Mouse (Mus musculus) liver, adult (tissue): ENCODE data around the gene Polr2j.

ENCODE experiments used
- GATA4 ChIP-seq: IDR thresholded peaks from 2 replicates; pipeline ENCODE4 v1.6.1; 2014; ENCODE audit warnings: mild to moderate bottlenecking, low read length; ENCODE audit not compliant: insufficient replicate concordance

Gene Polr2j

DNA sequence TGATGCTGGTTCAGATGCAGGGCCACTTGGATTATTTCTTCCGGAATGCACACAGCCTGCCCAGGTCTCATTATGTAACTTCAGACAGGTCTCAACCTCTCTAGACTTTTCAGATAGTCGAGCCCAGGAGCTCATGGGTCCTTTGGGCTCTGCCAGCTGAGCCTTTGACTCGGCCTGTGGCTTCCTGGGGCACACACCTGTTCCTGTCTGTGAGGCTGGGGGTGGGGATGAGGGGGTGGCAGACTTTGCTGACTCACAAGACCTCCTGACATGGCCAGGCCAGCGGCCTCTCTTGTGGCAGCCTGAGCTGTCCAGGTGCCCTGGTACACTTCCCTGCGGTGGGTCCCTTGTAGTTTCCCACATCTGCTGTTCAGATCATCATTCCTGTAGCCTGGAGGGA lies 24.5 kb upstream of the Polr2j start:
- TF ChIP-seq GATA4: no peak

DNA sequence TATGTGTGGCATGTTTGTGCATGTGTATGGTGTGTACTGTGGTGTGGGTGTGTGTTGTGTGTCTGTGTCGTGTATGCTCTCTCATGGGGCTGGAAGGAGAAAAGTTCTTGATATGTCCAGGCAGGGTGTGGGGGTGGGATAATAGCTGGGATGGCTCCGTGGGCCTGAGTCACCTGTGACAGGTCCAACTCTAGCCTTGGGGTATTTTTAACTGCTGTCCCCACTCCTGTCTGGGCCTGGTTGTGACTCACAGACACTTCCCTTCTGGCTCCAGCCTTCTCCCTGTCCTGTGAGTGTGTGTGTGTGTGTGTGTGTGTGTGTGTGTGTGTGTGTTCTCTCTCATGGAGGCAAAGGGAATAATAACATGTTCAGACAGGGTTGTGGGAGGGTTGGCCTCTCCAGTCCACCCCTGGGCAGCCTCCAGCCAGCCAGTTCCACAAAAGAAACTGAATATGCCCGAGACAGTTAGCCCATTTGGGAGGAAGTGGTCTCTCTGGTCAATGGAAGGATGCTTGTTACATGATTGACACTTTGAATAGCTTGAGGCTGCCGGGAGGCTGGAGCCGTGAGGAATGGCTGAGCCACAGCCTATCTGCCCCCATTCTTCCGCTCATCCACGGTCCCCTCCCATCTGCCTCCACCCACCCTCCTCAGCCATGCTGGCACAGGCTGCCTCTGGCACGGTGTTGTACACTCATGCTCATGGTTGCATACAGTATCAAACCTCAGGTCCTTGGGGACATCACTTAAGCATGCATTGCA lies 22.0 kb upstream of the Polr2j start:
- TF ChIP-seq GATA4: no peak

- TF ChIP-seq GATA4: no peak
Measured at GRCm38 (mm10) chr5:136095089-136095488, 21.3 kb upstream of the Polr2j start.

DNA sequence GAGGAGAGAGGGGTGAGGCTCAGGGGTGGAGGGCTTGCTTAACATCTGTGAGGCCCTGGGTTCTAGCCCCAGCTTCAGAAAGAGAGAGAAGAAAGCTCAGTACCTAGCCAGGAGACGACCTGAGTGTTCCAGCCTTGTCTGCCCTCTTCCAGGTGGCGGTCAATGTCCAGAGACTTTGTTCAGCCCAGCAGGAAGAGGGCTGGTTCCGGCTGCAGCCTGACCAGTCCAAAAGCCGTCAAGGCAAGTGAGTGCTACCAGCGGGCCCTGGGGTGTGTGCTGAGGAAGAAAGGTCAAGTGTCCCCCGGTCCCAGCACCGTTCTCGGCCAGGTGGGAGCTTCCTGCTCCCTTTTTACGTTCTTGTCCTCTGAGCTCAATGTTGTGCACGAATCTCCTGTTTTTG lies 17.9 kb upstream of the Polr2j start:
- no peak for TF ChIP-seq GATA4

GRCm38 (mm10) chr5:136102099-136102820 lies 14.2 kb upstream of the Polr2j start:
- no peak; the same call in 1 of the 2 replicates for TF ChIP-seq GATA4

GRCm38 (mm10) chr5:136104511-136104910 lies 11.9 kb upstream of the Polr2j start:
- no peak for TF ChIP-seq GATA4

DNA sequence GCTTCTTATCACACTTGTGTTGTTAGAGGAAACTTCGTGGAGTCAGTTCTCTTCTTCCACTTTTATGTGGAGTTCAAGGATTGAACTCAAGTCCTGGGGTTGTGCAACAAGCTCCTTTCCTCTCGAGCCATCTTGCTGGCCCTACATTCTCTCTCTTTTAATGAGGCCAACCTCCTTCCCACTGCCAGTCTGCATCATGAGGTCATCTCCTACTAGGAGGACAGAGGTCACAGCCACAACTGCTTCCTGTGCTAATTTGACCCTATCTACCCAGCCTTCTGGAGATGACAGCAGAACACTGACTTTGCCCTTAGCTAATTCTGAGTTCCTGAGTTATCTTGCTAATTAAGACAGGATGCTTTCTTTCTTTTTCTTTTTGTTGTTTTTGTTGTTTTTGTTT lies 7.9 kb upstream of the Polr2j start:
- no peak for TF ChIP-seq GATA4

- TF ChIP-seq GATA4: no peak
Measured at GRCm38 (mm10) chr5:136109042-136109441, 7.4 kb upstream of the Polr2j start.

- TF ChIP-seq GATA4: no peak
Measured at GRCm38 (mm10) chr5:136116784-136117112, 317 bp downstream of the Polr2j start.

- TF ChIP-seq GATA4: no peak
Measured at GRCm38 (mm10) chr5:136122165-136122564, 5.7 kb downstream of the Polr2j start.

GRCm38 (mm10) chr5:136135571-136136291 lies 19.3 kb downstream of the Polr2j start, which contains the start of the genes Lrwd1 and Alkbh4:
Gene Lrwd1, minus strand, starts transcription at chr5:136136074.
Gene Alkbh4, plus strand, starts transcription at chr5:136136146.
- peak; percentile 40; the same call in 1 of the 2 replicates for TF ChIP-seq GATA4

DNA sequence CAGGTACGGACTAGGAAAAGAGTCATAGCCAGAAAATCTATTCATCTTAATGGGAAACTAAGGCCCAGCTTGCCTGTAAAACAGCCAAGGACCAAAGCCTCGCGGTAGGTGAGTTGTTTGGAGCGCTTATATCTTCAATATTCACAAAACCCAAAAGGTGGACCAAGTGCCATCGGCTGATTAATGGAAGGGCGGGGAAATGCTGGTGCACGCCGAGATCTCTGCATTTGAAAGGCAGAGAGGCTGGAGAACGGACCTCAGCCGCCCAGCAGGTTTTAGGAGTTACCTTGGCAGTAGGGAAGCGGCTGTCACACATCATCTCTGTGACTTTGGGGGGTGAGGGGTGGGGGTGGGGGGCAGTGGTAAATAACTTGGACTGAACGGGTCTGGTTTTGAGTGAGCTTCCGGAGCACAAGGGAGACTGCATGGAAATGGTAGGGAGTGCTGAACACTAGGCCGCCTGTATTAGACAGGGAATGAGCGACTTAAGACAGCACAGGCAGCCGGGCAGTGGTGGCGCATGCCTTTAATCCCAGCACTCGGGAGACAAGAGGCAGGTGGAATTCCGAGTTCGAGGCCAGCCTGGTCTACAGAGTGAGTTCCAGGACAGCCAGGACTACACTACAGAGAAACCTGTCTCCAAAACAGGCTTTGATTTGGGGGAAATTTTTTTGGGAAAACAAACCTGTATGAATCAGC lies 20.0 kb downstream of the Polr2j start:
- no peak for TF ChIP-seq GATA4

- TF ChIP-seq GATA4: no peak
Measured at GRCm38 (mm10) chr5:136137658-136138274, 21.3 kb downstream of the Polr2j start.

DNA sequence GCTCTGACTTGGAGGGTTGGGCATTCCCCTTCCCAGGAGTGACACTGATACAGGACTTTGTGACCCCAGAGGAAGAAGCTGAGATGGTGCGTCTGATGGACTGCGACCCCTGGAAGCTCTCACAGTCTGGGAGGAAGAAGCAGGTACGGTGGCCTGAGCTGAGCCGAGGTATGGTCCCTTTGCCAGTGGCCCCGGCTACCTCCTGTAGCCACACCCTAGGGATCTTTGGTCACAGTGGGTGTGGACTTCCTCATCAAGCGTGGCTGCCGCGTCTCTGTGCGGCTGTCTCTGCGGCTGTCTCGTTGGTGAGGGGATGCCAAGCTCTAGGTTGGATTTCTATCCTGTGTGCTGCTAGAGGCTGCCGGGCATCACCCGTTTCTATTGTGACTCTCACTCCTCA lies 23.0 kb downstream of the Polr2j start:
- no peak for TF ChIP-seq GATA4

DNA sequence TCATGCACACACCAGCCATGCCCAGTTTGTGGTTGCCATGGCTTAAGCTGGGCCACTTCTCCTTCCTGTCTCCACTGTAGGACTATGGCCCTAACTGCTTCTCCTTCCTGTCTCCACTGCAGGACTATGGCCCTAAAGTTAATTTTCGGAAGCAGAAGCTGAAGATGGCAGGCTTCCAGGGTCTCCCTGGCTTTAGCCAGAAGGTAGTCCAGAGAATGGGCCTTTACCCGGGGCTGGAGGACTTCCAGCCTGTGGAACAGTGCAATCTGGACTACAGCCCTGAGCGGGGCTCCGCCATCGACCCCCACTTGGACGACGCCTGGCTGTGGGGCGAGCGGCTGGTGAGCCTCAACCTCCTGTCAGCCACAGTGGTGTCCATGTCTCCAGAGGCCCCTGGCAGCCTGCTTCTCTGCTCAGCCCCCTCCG lies 23.6 kb downstream of the Polr2j start:
- TF ChIP-seq GATA4: no peak
